Mouse (Mus musculus): Measurements from ENCODE around the gene Arsa.

DNA sequence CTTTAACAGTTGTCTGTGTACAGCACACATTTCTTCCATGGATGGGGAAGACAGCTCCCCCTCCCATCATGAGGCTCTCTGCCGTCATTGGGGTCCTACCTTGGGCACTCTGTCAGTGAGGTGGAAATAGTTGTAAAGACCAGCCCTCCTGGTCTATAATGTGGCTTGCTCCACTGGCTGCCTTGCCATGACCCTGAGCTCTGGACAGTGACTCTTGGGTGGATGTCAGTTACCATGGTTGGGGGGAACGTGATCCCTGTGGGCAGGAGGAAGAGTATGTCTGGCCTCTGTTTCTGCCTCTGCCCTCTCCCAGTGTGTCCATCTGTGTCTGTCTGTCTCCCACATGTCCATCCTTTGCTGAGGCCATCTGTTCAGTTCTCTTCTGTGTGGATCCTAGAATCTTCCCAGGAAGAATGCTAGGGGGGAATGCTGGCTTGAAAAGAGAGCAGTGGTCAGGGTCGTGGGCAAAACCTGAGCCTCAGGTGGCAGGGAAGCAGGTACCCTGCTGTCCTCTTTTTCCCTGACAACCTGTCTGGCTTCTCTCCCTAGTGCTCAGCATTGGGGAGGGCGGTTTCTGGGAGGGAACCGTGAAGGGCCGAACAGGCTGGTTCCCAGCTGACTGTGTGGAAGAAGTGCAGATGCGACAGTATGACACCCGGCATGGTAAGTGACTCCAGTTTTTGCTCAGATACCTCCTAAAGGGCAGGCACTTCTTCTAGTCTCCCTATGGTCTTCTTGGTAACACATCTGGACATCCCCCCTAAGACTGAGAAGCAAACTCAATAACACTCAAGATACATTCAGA is 47.6 kb upstream of the Arsa start:
- TF ChIP-seq CTCF (IDR thresholded peaks at IDR 0.05; ENCODE audit: control insufficient read depth, insufficient read depth, low read length) (no peak), POLR2A (IDR thresholded peaks at IDR 0.05; ENCODE audit: borderline replicate concordance, control insufficient read depth, low read depth, low read length) (no peak)
